ENCODE assay signal across 25 mouse cellular contexts in the genomic region with DNA sequence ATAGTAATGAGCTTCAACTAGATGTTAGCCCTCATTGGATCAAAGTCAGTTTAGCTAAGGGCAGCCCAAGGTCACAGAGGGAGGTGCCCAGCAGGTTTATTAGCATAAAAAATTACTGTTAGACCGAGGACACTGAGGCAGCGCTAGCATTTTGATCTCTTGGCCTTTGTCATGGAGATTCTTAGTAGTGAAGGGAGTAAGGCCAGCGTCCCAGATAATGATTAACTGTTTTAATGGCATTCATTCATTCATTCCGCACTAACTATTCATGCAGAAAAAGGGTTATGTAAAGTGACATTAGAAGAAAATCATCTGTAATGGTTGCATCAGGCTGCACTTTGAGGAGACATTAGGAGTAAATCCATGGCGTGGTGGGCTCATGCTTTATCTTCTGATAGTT.
DNase-seq lines count a peak whose midpoint lies in the region; ATAC-seq and TF ChIP-seq lines count a peak whose summit lies in the region.
"Had no signal": no experiment of that assay in that cellular context is flagged by ENCODE, and none has a peak within 500 bp of the region (broad histone marks: within the 10 kb centered on the region; RNA-seq: fewer than 3 reads in every experiment).

No protein-coding gene starts in this region.

- no peak for TF ChIP-seq CTCF in liver, adult 2 months (IDR thresholded peaks at IDR 0.05; ENCODE audit: low read depth, low read length)

- H3K27me3 ChIP-seq in liver, adult 2 months (ENCODE audit: control insufficient read depth, insufficient read depth, low read length): no peaks in the 10 kb centered on the region
- no peaks in the 10 kb centered on the region for H3K27me3 ChIP-seq in liver, embryonic 12.5 days (replicated peaks)
- H3K27me3 ChIP-seq: CH12.LX; forebrain, embryonic 13.5 days; hindbrain, embryonic 13.5 days had no signal

- no peak overlapping the region for H3K27ac ChIP-seq in liver, adult 2 months (replicated peaks; ENCODE audit: insufficient read depth, low read depth, low read length)
- H3K27ac ChIP-seq in liver, embryonic 12.5 days: no peak overlapping the region
- H3K27ac ChIP-seq: forebrain, embryonic 10.5 days; forebrain, embryonic 13.5 days; hindbrain, embryonic 10.5 days; hindbrain, embryonic 13.5 days had no signal

- TF ChIP-seq POLR2A in liver, adult 2 months (IDR thresholded peaks at IDR 0.05; ENCODE audit: extremely low read depth, insufficient read depth, low read length): no peak

- H3K36me3 ChIP-seq in liver, adult 2 months (ENCODE audit: control insufficient read depth, insufficient read depth, low read length): peaks cover 3% of the 10 kb centered on the region; the same call in 1 of the 2 replicates
- H3K36me3 ChIP-seq in liver, embryonic 12.5 days: peaks cover 6% of the 10 kb centered on the region
- H3K36me3 ChIP-seq: hindbrain, embryonic 13.5 days had no signal

- H3K4me1 ChIP-seq in liver, adult 2 months (ENCODE audit: control insufficient read depth, insufficient read depth, low read length): no peaks in the 10 kb centered on the region
- peaks cover 19% of the 10 kb centered on the region; the same call in 1 of the 2 replicates for H3K4me1 ChIP-seq in liver, embryonic 12.5 days

- no peaks in the 10 kb centered on the region for H3K79me2 ChIP-seq in liver, adult 2 months (ENCODE audit: control insufficient read depth, insufficient read depth, low read length)

- peak; percentile 27 for DNase-seq in kidney, adult 11 months
- no peak for DNase-seq in kidney, adult 18-20 months
- DNase-seq in kidney, adult 9 months: peak; percentile 79
- no peak for DNase-seq in kidney, postnatal 4 days
- peak; percentile 51 for DNase-seq in liver, adult 2 months (ENCODE audit: extremely low read depth, low read depth, low spot score)
- DNase-seq in mesoderm, embryonic 11.5 days (ENCODE audit: low read depth, low spot score): peak; percentile 12
- DNase-seq in thymus, adult 18-20 months: no peak
- DNase-seq: adrenal gland, postnatal 10 days; adrenal gland, postnatal 36 days; B cell, adult 2 months; cerebellum, adult 18-20 months; cerebellum, adult 9-10 months; cerebellum, postnatal 14 days; gastrocnemius, postnatal 10 days; gastrocnemius, postnatal 36 days; heart, postnatal 36 days had no signal

- H3K9ac ChIP-seq in liver, adult 2 months (ENCODE audit: low read depth, low read length): no peak overlapping the region
- H3K9ac ChIP-seq in liver, embryonic 12.5 days: no peak overlapping the region
- H3K9ac ChIP-seq: forebrain, embryonic 13.5 days; hindbrain, embryonic 13.5 days had no signal

- H3K4me3 ChIP-seq in liver, adult 2 months (ENCODE audit: insufficient read depth, low read depth, low read length): no peak overlapping the region
- no peak overlapping the region for H3K4me3 ChIP-seq in liver, embryonic 12.5 days
- H3K4me3 ChIP-seq: forebrain, embryonic 10.5 days; forebrain, embryonic 13.5 days; hindbrain, embryonic 10.5 days; hindbrain, embryonic 13.5 days had no signal

- no peak overlapping the region for H3K4me2 ChIP-seq in liver, embryonic 12.5 days
- H3K4me2 ChIP-seq: forebrain, embryonic 13.5 days; heart, embryonic 11.5 days; hindbrain, embryonic 13.5 days had no signal

- WGBS in liver, adult 2 months: 64% methylated on average over 5 of the region's 5 CpGs
- WGBS in liver, embryonic 12.5 days (ENCODE audit: insufficient replicate concordance): 81% methylated on average over 5 of the region's 5 CpGs

- no peaks in the 10 kb centered on the region for H3K9me3 ChIP-seq in liver, embryonic 12.5 days (replicated peaks)
- H3K9me3 ChIP-seq: forebrain, embryonic 10.5 days; forebrain, embryonic 13.5 days; hindbrain, embryonic 10.5 days; hindbrain, embryonic 13.5 days had no signal

- ATAC-seq in liver, embryonic 12.5 days: no peak
- ATAC-seq: forebrain, embryonic 13.5 days; forebrain, embryonic 16.5 days; hindbrain, embryonic 16.5 days had no signal

Comparison
In these comparisons a context has a peak if more than half of its experiments do, and no peak if none do; other contexts are left out.
1. DNase-seq: peak in kidney, adult 11 months (single experiment), kidney, adult 9 months (single experiment), liver, adult 2 months (single experiment) and mesoderm, embryonic 11.5 days (single experiment); none in kidney, adult 18-20 months (single experiment), kidney, postnatal 4 days (0 of 2) and thymus, adult 18-20 months (0 of 2).